Mouse (Mus musculus): ENCODE data around the gene Mapk1ip1l.

Gene Mapk1ip1l

GRCm38 (mm10) chr14:47356622-47357021 is 58.6 kb downstream of the Mapk1ip1l start:
- in situ Hi-C loops (cut with MboI, MseI): no loop called here

- in situ Hi-C loops (cut with MboI, MseI): no loop called here
These were observed 61.5 kb downstream of the Mapk1ip1l start for GRCm38 (mm10) chr14:47359610-47360009.

DNA sequence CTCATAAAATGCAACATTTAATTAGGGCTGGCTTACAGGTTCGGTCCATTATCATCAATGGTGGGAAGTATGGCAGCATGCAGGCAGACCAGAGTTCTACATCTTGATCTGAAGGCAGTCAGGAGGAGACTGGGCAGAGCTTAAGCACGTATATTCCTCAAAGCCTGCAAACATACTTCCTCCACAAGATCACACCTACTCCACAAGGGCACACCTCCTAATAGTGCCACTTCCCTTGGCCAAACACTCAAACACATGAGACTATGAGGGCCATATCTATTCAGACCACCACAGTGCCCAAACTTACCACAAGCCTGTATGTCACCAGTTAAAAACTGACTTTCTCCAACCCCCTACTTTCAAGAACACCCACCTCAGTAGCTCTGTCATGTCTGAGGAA is 63.4 kb downstream of the Mapk1ip1l start:
- in situ Hi-C loops (cut with MboI, MseI): no loop called here

DNA sequence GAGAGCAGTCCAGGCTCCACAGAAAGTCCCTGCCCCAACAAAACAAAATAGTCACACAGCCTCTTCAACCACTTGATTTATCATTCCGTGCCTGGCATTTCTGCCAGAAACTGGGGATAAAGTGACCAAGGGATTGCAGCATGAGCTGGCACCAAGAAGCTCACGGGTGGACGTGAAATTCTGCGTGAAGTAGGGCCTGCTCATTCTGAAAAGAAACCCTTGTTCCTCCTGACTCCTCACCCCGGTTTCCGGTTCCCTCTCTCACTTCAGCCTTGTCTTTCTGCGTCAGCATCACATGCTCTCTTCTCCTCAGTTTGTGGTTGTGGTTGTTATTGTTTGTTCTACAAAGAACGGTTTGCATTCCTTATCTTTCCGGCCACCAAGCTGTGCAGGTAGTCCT is 63.8 kb downstream of the Mapk1ip1l start:
- in situ Hi-C loops (cut with MboI, MseI): no loop called here

DNA sequence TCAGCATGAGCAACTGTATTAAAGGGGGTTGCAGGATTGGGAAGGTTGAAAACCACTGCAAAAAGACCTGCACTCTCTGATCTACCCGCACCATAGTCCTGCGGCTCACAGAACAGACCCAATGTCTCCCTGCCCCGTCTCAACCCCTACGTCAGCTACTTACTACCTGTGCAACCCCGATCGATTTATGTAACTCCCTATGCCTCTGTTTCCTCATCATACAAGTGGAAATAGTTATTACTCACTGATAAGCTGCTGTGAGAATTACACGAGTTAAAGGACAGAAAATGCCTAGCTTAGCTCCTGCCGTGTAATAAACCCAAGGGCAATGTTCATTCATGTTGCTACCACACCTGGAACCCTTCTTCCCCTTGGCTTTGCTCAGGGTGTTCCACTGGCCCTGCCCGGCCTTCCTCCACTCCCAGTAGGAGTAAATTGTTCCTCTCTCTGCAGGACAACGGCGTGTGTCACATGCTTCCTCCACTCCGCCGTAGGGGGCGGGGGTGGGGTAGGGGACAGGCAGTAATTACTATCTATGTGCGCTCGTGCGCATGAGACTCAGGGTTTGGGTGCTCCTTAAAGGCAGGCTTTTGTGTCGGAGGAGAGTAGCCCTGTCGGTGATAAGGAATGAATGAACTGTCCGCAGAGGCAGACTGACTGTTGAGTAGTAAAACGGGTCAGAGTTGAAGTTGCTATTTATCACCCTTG is 66.8 kb downstream of the Mapk1ip1l start:
- in situ Hi-C loops (cut with MboI, MseI): no loop called here

DNA sequence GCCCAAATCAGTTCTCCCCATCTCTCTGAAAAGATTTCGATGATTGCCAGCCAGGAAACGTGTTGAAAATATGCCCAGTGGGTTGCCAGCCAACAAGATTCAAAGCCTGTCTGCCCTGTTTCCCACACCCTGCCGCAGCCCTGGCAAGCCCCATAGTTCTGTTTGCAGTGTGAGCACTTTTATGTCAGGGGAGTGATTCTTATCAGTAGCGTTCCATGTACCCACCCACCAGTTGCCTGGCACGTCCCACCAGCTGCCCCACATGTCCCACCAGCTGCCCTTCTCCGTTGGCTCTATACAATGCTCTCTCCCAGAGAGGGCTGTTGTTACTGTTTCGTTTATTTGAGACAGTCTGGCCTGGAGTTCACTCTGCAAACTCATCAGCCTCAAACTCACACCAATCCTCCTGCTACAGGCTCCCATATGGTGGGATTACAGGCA is 68.8 kb downstream of the Mapk1ip1l start:
- in situ Hi-C loops (cut with MboI, MseI): no loop called here

- in situ Hi-C loops (cut with MboI, MseI): no loop called here
These were observed 69.4 kb downstream of the Mapk1ip1l start, which contains the start of gene Lgals3 for GRCm38 (mm10) chr14:47367461-47367860. Gene Lgals3, plus strand, starts transcription at chr14:47367751.

GRCm38 (mm10) chr14:47369741-47370140 is 71.7 kb downstream of the Mapk1ip1l start:
- in situ Hi-C loops (cut with MboI, MseI): no loop called here

DNA sequence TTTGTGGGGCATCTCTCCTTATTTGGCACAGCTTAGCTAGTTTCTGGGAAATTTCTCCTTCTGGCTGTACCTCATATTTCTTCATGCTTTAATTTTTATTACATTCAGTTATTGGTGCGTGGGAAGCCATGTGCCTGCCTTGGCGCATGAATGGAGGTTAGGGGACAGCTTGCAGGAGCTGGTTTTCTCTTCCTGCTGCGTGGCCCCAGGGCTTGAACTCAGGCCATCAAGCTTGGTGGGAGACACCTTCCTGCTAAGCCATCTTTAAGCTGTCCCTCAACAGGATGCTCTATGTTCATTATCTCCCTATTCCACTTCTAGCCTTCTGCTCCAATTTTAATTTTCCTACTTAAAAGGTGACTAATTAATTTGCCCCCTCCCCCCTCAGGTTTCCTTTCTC is 72.7 kb downstream of the Mapk1ip1l start:
- in situ Hi-C loops (cut with MboI, MseI): no loop called here

DNA sequence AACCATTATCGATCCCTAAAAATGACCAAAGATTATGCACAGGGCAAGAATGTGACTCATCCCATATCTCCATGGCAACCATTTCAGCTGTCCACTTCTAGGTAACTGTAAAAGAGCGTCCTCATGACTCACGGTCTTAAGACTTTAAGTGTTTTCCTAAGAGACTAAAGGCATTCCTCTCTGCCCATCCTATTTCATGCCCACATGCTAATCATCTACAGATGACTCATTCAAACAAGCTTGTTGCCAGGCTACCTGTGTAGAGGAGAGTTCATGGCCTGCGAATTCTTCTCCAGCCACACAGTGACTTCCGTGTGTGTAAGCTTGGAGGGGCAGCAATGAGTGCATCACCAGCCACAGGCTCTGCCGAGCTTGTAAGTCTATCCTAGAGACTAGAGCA is 73.6 kb downstream of the Mapk1ip1l start:
- in situ Hi-C loops (cut with MboI, MseI): no loop called here

Data from regulatory T cell (primary cell).